Mouse (Mus musculus): ENCODE results near the gene Slc4a2.

GRCm38 (mm10) chr5:24424004-24424781 lies 556 bp downstream of the Slc4a2 start:
- TF ChIP-seq CTCF (IDR thresholded peaks at IDR 0.05; ENCODE audit: borderline replicate concordance, insufficient read depth, low read depth, low read length) = no peak
- no peak; the same call in 1 of the 2 replicates for TF ChIP-seq POLR2A (IDR thresholded peaks at IDR 0.05; ENCODE audit: borderline replicate concordance, insufficient read depth, low read length)
